Mouse (Mus musculus) T-helper 1 cell (primary cell): ENCODE data around the gene Tmprss4.

Experiments used
- in situ Hi-C: fragments of 300-600 bp; cut with MboI, MseI; formaldehyde crosslinking; loops from one replicate; pipeline ENCODE4 v1.15.1; 2025; ENCODE audit warnings: high pct_unique_total_duplicates

Gene Tmprss4

GRCm38 (mm10) chr9:45197549-45197948 is 6.3 kb downstream of the Tmprss4 start:
- in situ Hi-C loops = no loop called here

GRCm38 (mm10) chr9:45196125-45196830 is 7.6 kb downstream of the Tmprss4 start:
- in situ Hi-C loops = no loop called here

- in situ Hi-C loops = no loop called here
These were observed 8.4 kb downstream of the Tmprss4 start for GRCm38 (mm10) chr9:45195468-45195867.

GRCm38 (mm10) chr9:45189661-45190174 is 14.2 kb downstream of the Tmprss4 start:
- in situ Hi-C loops = no loop called here

GRCm38 (mm10) chr9:45188570-45189563 is 15.0 kb downstream of the Tmprss4 start:
- in situ Hi-C loops = no loop called here

GRCm38 (mm10) chr9:45185250-45185649 is 18.6 kb downstream of the Tmprss4 start:
- in situ Hi-C loops = no loop called here

- in situ Hi-C loops = no loop called here
These were observed 20.6 kb downstream of the Tmprss4 start for GRCm38 (mm10) chr9:45183266-45183665.

GRCm38 (mm10) chr9:45182521-45182920 is 21.4 kb downstream of the Tmprss4 start:
- in situ Hi-C loops = no loop called here

GRCm38 (mm10) chr9:45181770-45182169 is 22.1 kb downstream of the Tmprss4 start, which contains the start of gene BC049352:
Gene BC049352, plus strand, starts transcription at chr9:45182007.
- in situ Hi-C loops = no loop called here

- in situ Hi-C loops = no loop called here
These were observed 24.6 kb downstream of the Tmprss4 start for GRCm38 (mm10) chr9:45179282-45179681.

GRCm38 (mm10) chr9:45173475-45173874 is 30.4 kb downstream of the Tmprss4 start:
- in situ Hi-C loops = no loop called here

GRCm38 (mm10) chr9:45171073-45171610 is 32.8 kb downstream of the Tmprss4 start:
- in situ Hi-C loops = no loop called here

- in situ Hi-C loops = no loop called here
These were observed 33.7 kb downstream of the Tmprss4 start for GRCm38 (mm10) chr9:45170150-45170549.

GRCm38 (mm10) chr9:45167903-45168302 is 36.0 kb downstream of the Tmprss4 start:
- in situ Hi-C loops = no loop called here

GRCm38 (mm10) chr9:45153361-45153760 is 50.5 kb downstream of the Tmprss4 start:
- in situ Hi-C loops = loop anchor here (10.0 kb wide), 1 partner anchor 231 kb away; no protein-coding TSS in a partner anchor

GRCm38 (mm10) chr9:45150933-45151332 is 53.0 kb downstream of the Tmprss4 start:
- in situ Hi-C loops = loop anchor here (10.0 kb wide), 1 partner anchor 234 kb away; no protein-coding TSS in a partner anchor

GRCm38 (mm10) chr9:45146267-45146597 is 57.7 kb downstream of the Tmprss4 start:
- in situ Hi-C loops = no loop called here

GRCm38 (mm10) chr9:45145533-45146266 is 58.2 kb downstream of the Tmprss4 start:
- in situ Hi-C loops = no loop called here

GRCm38 (mm10) chr9:45142686-45143085 is 61.2 kb downstream of the Tmprss4 start:
- in situ Hi-C loops = loop anchor here (5.0 kb wide), 1 partner anchor 115 kb away; no protein-coding TSS in a partner anchor

- in situ Hi-C loops = loop anchor here (5.0 kb wide), 1 partner anchor 114 kb away; no protein-coding TSS in a partner anchor
These were observed 62.9 kb downstream of the Tmprss4 start for GRCm38 (mm10) chr9:45140945-45141344.

- in situ Hi-C loops = no loop called here
These were observed 64.8 kb downstream of the Tmprss4 start for GRCm38 (mm10) chr9:45139082-45139481.
